Mouse (Mus musculus): ENCODE data around the gene Klhl10.
A peak's percentile ranks its signal among the peaks of the same experiment; 100 is the strongest.

The Klhl10 gene

DNA sequence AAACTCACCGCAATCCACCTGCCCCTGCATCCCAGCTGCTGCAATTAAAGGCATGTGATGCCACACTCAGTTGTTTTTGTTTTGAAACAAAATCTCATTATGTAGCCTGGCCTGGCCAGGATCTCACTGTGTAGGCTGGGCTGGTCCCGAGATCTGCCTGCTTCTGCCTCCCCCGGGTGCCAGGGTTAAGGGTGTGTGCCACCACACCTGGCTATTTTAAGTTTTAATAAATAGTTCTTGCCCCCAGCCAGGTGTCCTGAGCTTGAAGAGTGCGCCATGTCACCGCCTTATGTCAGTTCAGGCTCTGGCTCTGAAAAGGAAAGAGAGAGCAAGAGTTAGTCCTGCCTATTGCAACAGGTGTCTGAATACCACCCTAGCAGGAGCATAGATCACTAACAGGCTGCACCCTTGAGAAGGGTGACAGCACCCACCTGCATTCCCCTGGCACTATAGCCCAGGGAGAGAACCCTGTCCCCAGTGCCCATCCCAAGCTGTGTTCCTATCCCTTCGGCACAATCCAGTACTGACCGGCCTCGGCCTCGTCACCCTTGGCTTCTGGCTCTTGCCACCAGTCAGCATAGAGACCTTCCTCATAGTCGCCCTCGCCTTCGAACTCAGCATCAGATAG lies 32.8 kb upstream of the Klhl10 start:
- DNase-seq (ENCODE audit: low read depth): no peak

DNA sequence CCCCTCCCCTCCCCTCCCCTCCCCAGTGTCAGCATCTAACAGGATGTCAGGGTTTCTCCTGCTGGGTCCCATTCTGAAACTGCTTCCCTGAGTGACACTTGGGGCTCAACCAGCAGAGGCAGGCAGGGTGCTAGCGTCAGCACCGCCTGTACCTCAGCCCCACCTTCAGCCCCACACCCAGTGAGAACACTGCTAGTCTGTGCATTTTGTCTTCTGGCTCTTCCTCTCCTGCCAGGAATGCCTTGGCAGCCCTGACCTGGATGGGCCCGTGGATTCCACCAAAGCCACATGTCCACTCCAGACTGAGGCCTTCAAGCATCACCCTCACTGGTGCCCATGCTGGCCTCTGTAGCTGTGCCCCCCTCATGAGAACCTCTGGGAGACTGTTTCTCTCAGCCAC lies 32.0 kb upstream of the Klhl10 start:
- DNase-seq (ENCODE audit: low read depth): no peak

DNA sequence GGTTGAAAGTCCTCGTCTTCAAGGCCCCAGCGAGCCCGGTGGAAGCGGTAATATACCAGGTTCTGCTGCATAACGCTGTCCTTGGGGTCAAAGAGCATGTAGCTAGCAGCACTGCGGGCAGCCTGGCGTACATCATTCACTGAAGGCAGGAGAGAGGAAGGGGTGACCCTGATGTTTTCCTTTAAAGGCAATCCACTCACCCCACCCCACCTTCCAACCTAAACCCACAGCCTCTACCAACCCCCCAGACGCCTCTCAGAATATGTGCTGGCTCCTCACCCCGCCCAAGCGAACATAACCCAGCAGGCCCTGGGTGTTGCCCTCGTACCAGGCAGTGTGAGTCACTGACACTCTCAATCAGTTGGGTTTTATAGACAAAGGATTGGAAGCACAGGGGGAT lies 30.0 kb upstream of the Klhl10 start:
- peak; percentile 39 for DNase-seq (ENCODE audit: low read depth)

DNA sequence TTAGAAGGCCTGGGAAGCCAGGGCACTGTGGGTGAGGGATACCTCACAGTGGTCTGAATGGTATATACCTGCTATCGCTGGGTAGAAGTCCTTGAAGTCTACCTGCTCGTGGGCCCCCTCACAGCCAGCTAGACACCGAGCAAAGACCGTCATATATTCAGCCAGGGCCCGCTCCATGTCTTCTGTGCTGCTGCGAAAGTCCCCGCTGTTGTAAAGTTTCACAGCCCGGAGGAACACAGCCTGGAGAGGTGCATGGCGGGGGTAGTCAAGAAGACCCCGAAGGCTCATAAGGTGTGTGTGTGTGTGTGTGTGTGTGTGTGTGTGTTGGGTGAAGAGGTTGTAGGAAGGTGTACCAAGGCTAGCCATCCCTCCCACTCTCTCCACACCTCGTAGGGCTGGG lies 28.2 kb upstream of the Klhl10 start:
- no peak for DNase-seq (ENCODE audit: low read depth)

DNA sequence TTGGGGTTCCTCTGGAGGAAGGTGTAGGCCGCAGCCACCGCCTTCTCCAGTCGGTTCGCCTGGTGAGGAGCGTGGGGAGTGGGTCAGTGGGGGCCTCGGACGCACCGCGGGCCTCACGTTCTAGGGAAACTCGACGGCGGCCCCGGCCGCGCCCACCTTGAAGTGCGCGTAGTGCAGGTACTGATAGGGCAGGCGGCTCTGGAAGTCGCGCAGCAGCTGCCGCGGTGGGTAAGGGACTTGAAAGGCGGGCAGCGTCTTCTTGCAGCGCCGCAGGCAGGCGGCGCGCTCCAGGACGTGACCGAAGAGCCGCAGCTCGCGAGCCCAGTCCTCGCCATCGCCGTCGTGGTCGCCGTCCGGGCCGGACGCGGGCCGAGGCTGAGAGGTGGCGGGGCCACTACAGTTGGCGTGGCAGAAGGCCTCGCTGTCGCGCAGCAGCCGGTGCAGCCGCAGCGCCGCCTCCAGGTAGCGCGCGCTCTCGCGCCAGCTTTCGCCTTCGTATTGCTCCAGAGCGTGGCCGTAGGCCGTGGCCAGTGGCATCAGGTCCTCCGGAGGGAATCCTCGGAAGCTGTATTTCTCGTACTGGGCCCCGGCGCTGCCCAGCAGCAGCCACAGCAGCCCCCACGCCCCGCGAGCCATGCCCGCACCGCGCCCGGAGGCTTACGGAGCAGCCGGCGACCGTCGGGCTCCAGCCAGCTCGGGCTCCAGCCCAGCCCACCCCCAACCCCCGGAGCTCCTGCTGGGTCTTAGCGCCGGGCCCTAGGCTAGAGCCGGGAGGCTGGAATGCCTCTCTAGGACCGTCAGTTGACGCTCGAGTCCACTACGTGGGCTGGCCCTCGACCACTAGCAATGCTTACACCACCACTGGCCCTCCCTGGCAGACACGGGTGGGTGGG lies 27.4 kb upstream of the Klhl10 start, which contains the start of gene P3h4:
P3h4 (minus strand) TSS at position 816 of the 893 bp plus-strand sequence.
- DNase-seq (ENCODE audit: low read depth): no peak

DNA sequence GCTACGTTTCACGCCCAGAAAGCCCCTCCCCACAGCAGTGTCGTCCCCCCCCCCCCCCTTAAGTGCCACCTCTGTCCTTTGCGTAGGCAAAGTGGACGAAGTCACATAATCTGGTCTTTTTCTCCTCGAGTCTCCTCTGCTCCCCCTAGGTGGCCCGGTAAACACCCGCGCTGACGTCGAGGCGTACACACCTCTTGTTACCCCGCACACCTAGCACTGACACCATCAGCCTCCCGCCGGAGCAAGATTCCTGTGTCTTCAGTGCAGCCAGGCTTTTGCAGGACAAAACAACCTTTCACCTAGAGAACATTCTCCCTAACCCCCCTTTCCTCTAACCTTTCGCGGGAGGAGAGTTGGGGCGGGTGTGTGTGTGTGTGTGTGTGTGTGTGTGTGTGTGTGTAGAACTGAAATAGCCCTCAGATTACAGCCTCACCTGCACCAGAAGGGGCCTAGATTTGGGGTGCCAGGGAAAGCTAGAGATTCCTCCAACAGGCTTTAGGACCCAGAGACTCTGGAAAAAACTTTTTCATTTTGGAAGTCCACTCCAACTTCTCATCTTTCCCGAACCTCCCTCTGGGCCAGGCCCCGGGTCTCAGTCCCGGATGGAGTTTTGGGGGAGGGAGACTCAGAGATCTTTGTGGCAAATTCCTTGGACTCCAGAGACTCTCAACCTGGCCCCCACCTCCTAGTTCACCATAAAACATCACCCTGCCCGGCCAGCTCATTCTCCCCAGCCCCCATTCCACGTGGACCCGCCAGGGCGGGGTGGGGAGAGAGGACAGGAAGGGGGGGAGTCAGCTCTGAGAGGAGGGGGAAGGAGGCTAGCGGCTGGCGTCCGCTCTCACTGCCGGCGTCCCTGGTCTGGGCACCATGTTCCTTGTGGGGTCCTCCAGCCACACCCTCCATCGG lies 26.5 kb upstream of the Klhl10 start, which contains the start of gene Fkbp10:
Fkbp10 (plus strand) TSS at position 784 of the 909 bp plus-strand sequence.
- DNase-seq (ENCODE audit: low read depth): no peak

DNA sequence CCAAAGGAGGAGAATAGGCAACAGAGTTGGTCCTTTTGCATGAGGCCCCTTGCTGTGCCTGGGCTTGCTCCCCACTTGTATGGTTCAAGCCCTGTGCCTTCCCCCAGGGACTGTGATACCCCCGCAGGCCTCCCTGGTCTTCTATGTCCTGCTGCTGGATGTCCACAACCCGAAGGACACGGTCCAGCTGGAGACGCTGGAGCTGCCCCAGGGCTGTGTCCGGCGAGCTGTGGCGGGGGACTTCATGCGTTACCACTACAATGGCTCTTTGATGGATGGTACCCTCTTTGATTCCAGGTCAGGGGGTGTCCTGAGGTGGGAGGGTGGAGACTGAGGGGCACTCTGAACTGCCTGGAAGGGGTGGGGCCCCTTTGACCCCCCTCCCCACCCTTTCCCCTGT lies 20.2 kb upstream of the Klhl10 start:
- no peak for DNase-seq (ENCODE audit: low read depth)

DNA sequence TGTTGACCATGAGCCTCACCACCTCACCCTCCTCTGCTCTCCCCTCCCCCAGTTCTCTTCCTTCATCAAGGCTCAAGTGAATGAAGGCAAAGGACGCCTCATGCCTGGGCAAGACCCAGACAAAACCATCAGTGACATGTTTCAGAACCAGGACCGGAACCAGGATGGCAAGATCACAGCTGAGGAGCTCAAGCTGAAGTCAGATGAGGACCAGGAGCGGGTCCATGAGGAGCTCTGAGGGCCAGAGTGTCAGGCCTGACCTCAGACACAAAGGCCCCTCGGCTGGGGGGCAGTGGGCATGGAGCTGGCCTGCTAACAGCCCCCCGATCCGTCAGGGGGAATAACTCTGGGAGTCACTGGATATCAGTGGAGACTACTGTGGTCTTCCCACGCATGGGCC lies 17.9 kb upstream of the Klhl10 start:
- no peak for DNase-seq (ENCODE audit: low read depth)

DNA sequence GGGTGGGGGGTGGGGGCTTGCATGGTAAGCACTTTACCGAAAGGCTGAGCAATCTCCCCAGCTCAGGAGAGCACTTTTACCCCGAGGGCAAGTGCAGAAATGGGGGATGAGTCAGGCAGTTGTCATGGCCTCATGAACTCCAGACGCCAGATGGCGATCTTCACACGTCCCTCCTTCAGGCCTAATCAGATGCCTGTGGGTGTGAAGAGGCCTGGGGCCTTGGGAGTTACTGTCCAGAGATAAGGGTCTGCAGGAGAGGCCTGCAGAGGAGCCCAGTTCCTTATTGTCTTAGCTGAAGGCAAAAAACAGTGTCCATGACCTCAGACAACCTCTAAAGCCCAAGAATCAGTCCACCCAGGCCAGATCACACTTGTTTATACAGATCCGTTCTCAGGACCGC lies 15.9 kb upstream of the Klhl10 start:
- DNase-seq (ENCODE audit: low read depth): peak; percentile 84

DNA sequence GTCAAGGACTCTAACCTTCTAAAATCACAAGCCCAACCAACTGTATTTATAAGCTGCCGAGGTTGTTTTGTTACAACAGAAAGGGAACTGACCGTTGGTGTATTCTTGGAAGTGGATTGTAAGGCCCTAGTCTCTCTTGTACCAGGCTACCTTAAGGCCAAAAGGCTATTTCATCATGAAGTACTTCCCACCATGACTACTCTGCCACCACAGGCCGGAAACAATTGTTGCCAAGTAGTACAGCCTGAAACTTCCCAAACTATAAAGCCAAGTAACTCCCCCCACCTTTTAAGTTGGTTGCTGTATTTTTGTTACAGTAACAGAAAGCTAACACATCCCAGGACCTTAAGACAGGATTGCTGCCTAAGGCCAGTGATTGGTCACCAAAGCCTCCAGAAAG lies 14.9 kb upstream of the Klhl10 start:
- peak; percentile 77 for DNase-seq (ENCODE audit: low read depth)

DNA sequence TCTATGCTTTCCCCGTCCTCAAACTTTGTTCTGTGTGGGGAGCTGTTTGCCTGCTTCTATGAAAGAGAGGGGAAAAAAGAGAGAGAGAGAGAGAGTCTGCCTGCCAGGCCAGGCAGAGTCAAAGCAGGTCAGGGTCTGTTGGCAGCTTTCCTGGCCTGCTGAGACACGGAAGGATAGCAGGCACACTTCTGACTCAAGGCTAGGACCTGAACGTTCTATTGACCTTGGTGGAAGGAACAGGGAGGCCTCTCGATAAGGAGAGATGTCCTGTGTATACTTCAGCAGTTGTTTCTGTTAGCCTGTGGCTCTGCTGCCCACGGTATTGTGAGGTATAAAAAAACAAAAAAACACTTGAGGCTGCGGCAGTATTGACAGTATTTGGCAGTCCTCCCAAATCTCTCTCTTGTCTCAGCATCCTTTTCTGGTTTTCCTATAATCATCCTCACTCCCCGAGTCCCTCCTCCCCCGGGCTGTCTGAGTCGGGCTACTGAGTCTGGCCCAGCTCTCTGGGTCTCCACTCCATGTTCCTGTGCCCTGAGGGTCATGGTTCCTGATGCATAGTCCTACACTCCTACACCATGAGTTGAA lies 13.0 kb upstream of the Klhl10 start:
- no peak for DNase-seq (ENCODE audit: low read depth)

DNA sequence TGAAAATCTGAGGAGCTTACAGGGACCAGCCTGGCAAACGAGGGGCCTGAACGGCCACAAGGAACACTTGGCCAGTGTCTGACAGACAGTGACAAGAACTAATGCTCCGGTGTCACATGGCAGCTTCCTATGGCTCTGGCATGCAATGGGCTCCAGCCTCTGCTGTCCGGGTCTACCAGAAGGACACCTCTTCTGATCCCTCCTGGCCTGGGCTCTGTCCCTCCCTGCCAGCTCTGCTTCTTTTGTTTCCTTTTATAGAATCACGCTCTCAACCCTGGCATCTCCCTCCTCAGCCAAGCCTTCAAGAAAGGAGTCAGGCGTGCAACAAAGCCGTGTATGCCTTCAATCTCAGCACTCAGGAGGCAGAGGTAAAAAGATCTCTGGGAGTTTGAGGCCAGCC lies 11.7 kb upstream of the Klhl10 start:
- no peak for DNase-seq (ENCODE audit: low read depth)

DNA sequence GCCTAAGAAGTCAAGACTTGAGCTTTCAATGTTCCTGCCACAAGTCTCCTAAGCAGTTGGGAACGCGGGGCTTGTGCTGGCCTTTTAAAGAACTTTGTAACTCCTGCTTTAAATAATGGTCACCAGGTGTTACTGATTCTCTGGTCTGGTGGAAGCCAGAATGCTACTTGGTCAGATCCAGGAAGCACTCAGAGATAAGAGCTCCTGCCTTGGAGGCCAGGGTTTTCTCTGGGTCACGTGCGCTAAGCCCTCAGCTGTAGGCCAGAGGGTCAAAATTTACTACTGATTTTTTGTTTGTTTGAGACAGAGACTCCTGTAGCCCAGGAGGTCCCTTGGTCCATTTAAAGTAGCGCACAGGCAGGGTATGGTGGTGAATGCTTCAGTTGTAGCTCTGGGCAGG lies 9.7 kb upstream of the Klhl10 start:
- no peak for DNase-seq (ENCODE audit: low read depth)

DNA sequence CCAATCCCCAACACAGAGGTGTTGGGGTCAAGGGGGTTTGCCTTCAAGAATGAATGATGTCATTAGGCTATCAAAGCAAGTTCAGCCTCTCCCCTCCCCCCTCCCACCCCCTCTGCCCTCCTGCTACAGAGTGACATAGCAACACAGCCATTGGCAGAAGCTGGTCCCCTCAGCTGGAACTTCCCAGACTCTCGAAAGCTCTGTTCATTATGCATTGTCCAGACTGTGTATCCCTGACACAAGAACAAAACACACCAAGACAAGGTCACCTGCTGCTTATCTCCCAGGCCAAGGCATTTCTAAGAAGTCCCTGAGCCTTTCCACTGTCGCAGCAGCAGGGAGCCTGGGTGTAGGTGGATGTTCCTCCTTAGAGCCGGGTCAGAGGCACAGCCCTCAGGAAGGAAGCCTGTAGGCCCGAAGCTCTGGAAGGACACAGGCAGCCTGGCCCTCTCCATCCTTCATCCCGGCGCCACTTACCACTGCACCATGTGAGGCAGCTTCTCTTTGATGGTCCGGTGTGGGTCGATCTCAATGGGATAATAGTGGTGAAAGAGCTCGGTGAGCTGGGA lies 6.0 kb upstream of the Klhl10 start:
- DNase-seq (ENCODE audit: low read depth): no peak

DNA sequence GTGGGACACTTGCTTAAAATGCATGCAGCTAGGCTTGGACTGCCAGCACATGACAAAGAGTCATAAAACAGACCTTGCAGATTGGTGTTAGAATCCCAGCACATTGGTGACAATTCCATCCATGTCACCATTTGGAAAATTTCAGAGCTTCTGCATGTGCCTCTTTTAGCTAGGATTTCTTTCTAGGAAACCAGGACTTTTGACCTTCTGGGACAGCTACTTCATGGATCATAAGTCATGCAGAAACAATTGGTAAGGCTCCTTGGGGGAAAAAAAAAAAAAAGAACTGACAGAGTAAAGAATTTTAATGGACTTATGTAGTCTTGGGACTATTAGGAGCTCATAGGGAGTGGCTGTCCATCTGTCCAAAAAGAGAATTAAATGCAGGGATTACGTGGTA lies 3.8 kb upstream of the Klhl10 start:
- DNase-seq (ENCODE audit: low read depth): no peak

DNA sequence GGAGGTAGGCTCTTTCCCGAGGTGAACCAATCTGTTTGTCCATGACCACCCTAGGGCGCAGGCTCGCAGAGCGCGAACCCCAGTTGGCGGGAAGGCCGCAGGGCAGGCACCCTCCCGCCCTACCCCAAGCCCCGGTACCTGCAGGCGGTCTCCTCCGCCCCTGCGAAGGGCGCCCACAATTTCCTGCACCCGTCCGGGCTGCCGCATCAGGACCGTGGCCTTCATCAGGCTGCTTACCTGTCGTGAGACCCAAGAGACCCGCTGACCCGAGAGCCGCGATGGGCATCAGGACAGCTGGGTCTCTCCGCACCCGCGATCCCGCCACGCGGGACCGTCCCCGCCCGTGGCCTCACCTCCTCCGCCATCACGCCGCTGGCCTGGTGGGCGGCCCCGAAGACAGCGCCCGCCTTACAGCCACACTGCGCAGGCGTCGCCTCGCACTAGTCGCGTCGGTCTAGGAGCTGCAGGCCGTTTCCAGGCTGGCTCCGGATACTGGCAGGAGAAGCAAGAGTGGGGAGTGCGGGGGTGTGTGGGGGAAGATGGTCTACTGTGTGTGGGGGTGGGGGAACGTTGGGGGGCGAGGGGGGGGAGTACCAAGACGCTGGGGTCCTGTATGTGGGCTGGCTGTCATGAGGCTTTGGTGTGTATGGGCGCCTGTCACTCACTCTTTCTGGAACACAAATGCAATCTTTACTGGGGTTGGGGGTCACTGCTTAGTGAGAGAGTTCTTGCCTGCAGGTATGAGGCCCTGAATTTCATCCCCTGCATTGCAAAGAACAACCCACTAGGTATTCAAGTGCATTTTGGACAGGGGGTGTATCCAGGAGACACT lies 810 bp upstream of the Klhl10 start:
- DNase-seq (ENCODE audit: low read depth): peak; percentile 62

DNA sequence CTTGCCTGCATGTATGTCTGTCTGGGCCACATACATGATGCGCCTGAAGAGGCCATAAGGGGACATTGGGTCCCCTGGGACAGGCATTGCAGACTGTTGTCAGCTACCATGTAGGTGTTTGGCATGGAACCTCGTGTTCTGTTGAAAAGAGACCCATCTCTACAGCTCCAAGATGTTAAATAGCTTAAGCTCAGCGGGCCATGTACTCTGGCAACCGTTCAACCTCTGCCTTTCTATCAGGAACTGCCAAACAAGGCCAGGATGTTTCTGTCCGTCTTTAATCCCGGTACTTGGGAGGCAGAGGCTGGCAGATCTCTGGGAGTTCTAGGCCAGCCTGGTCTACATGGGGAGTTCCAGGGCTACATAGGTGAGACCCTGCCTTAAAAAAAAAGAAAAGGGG lies 908 bp downstream of the Klhl10 start:
- no peak for DNase-seq (ENCODE audit: low read depth)

DNA sequence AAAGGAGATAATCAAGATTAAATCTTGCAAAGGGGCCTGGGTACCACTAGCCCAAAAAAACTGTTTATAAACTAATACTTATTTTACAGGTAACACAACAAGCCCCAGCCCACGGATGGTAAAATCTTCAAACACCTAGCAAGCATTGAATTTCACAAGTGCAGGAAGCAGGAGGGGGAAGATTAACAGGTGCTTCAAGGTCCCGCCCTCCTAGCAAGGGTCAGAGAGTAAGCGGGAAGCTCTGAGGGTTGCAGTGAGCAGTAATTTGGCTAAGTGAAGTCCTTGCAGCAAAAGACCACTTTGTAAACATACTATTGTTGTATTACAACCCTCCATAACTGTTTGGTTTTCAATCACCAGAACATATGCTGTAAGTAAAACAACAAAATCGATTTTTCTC lies 15.5 kb downstream of the Klhl10 start:
- DNase-seq (ENCODE audit: low read depth): no peak

DNA sequence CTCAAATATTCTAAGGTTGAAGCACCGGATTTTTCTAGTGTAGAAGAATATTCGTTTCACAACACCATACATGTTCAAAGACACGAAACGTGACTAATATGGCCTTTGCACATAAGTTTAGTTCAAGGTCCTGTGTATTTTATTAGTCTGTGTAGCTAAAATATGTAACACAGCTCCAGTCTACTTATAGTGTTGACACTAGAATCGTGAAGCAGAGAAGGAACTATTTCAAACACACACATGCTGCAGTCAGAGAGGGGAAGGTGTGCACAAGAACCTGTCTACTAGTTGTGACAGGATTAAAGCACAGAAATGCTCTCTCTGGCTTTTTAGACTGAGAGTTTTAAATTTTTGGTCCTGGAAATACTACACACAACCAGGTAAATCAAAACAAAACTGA lies 16.0 kb downstream of the Klhl10 start:
- no peak for DNase-seq (ENCODE audit: low read depth)

DNA sequence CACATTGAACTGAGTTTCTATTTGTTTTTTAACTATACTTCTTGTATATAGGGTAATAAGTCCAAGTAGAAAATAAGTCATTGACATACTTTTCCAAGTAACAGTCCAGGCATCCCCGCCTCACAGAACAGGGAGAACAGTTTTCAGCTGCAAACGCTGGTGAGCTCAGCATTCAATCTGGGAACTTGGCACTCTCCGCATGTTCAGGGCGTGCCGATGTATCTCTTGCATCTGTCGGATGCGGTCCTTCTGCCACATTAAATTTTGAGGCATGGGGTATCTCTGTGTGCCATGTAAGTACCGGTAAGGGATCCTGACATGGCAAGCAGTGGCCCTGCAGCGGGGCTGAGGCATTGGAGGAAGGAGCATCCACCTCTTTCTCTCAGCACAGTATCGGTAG lies 21.0 kb downstream of the Klhl10 start:
- no peak for DNase-seq (ENCODE audit: low read depth)

Data from 416B (cell line).